Mouse (Mus musculus) kidney, adult 2 months (tissue): ENCODE measurements at regions not wholly inside any gene's neighbourhood (a gene's known extent, or its start where the extent isn't known, plus 50 kb on each side); places are given as distances from the start of the nearest gene placed in this dataset.

Experiments used
- CTCF ChIP-seq: fragments of 200-500 bp; conservative IDR thresholded peaks from 2 replicates; pipeline ENCODE4 v1.5.1; 2011; ENCODE audit warnings: low read depth, mild to moderate bottlenecking, control low read depth, low read length, moderate library complexity, mixed read lengths; ENCODE audit not compliant: insufficient read depth, insufficient read length
- POLR2A ChIP-seq: fragments of 200-500 bp; IDR thresholded peaks from one replicate; pipeline ENCODE4 v1.6.1; 2011; ENCODE audit warnings: low read depth, low read length, control low read depth

- TF ChIP-seq POLR2A (no peak), CTCF (no peak)
These were observed 268.5 kb downstream of the Olfr1505 start for GRCm38 (mm10) chr19:14181661-14182415.
